Mouse (Mus musculus) forebrain, embryonic 16.5 days (tissue): Measurements from ENCODE around the gene Cd180. TPM values are rescaled to one million over a fixed set of nuclear protein-coding genes. Genes with fewer than 3 reads are reported as not detected.

ENCODE experiments used
- ATAC-seq: fragments of 200-750 bp; cut with Nextera tagmentation; 2 replicates; pipeline ENCODE4 v1.8.0; 2017; ENCODE audit warnings: mild to moderate bottlenecking, moderate library complexity
- H3K27ac ChIP-seq: fragments of 300-500 bp; sonication (generic); 2 replicates; pipeline ENCODE4 v1.5.1; 2014; ENCODE audit warnings: low read length, control low read depth
- H3K27me3 ChIP-seq: fragments of 300-500 bp; sonication (generic); replicated peaks from 2 replicates; pipeline ENCODE4 v1.6.1; 2014; ENCODE audit warnings: low read length; ENCODE audit not compliant: control insufficient read depth, insufficient read depth
- H3K36me3 ChIP-seq: fragments of 300-500 bp; sonication (generic); 2 replicates; pipeline ENCODE4 v1.6.1; 2014; ENCODE audit not compliant: control insufficient read depth, insufficient read depth
- H3K4me1 ChIP-seq: fragments of 300-500 bp; sonication (generic); replicated peaks from 2 replicates; pipeline ENCODE4 v1.6.1; 2014; ENCODE audit warnings: low read length; ENCODE audit not compliant: control insufficient read depth, insufficient read depth
- H3K4me2 ChIP-seq: fragments of 300-500 bp; sonication (generic); 2 replicates; pipeline ENCODE4 v1.6.1; 2014; ENCODE audit warnings: mild to moderate bottlenecking, low read length, control low read depth
- H3K4me3 ChIP-seq: fragments of 300-500 bp; sonication (generic); replicated peaks from 2 replicates; pipeline ENCODE4 v1.5.1; 2014; ENCODE audit warnings: mild to moderate bottlenecking, low read length, control low read depth
- H3K9ac ChIP-seq: fragments of 300-500 bp; sonication (generic); replicated peaks from 2 replicates; pipeline ENCODE4 v1.6.1; 2014; ENCODE audit warnings: low read depth, low read length, control low read depth
- H3K9me3 ChIP-seq: fragments of 300-500 bp; sonication (generic); 2 replicates; pipeline ENCODE4 v1.6.1; 2016; ENCODE audit warnings: low read length; ENCODE audit not compliant: control insufficient read depth
- WGBS: fragments of 180-500 bp; shearing (Covaris S2); extraction: QIAGEN DNeasy Blood & Tissue Kit; methylation state at CpG from one replicate; pipeline ENCODE4 v1.1.7; 2014; 5-methylcytosine and 5-hydroxymethylcytosine counted together
- polyA plus RNA-seq: library from polyadenylated mRNA; unstranded; fragments of >200 nt; fragmentation: Nextera tagmentation; extraction: Ambion mirVana; gene quantifications from 2 replicates; pipeline ENCODE4 v1.2.1, GENCODE M21; 2015

Gene Cd180
- polyA plus RNA-seq, 1 experiment from 2014 or later, result 0.23 TPM

DNA sequence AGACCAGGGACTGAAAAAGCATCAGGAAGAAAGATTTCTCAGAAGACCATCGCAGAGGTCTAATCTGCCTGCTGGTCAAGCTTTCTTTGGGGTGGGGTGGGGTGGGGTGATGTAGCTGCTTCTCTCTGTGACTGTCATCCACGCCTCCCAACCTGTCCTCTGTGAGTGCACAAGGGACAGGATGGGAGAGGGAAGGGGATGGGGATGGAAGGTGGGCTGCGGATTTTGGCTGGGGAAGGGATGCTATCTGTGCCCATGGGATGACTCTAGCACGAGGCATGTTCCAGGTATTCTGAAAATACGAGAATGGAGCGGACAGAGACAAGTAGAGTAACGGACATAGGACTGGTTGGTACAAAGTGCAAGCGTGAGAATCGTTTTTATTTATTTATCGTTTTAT, 68.8 kb downstream of the Cd180 start:
- Histone ChIP-seq H3K4me2 (no peak overlapping the region), H3K9ac (no peak overlapping the region), H3K36me3 (no peaks in the 10 kb centered on the region), H3K4me1 (no peaks in the 10 kb centered on the region), H3K9me3 (no peaks in the 10 kb centered on the region), H3K27ac (no peak overlapping the region), H3K27me3 (no peaks in the 10 kb centered on the region), H3K4me3 (no peak overlapping the region)
- 91% methylated on average over 10 of the region's 10 CpGs for WGBS
- no peak for ATAC-seq

GRCm38 (mm10) chr13:102764218-102764617, 70.9 kb downstream of the Cd180 start:
- Histone ChIP-seq H3K9ac (no peak overlapping the region), H3K4me1 (peaks cover 9% of the 10 kb centered on the region), H3K27me3 (no peaks in the 10 kb centered on the region), H3K4me3 (no peak overlapping the region), H3K4me2 (no peak overlapping the region), H3K9me3 (no peaks in the 10 kb centered on the region), H3K36me3 (no peaks in the 10 kb centered on the region), H3K27ac (no peak overlapping the region)
- ATAC-seq, result no peak
- WGBS, result 89% methylated on average over 1 of the region's 1 CpGs

DNA sequence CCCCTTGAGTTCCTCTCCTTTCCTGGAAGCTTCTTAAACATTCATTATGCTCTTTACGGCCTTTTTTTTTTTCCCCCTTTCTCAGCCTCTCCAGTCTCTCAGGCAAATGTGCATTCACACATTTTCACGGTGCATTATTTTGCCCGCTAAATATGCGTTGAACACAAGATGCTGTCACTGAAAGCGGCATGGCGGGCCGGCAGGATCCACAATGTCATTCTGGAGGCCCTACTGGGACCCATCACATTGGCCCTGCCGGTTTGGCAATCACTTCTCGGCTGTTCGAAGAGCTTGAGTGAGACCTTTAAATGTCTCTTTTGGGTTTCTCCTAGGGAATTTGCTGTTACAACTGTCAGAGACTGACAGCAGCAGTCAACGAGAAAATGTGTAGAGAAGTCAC, 71.9 kb downstream of the Cd180 start:
- WGBS, result 53% methylated on average over 11 of the region's 11 CpGs
- H3K4me2 ChIP-seq, result no peak overlapping the region

GRCm38 (mm10) chr13:102767110-102767509, 73.8 kb downstream of the Cd180 start:
- Histone ChIP-seq H3K36me3 (no peaks in the 10 kb centered on the region), H3K4me1 (peaks cover 11% of the 10 kb centered on the region), H3K27me3 (no peaks in the 10 kb centered on the region), H3K4me2 (no peak overlapping the region), H3K27ac (no peak overlapping the region), H3K4me3 (no peak overlapping the region), H3K9ac (no peak overlapping the region), H3K9me3 (no peaks in the 10 kb centered on the region)
- WGBS, result 68% methylated on average over 7 of the region's 7 CpGs
- ATAC-seq, result no peak

More for the DNA sequence above, 71.9 kb downstream of the Cd180 start:
- peak; percentile 44 for ATAC-seq
- peaks cover 11% of the 10 kb centered on the region for H3K4me1 ChIP-seq
- H3K4me3 ChIP-seq, result no peak overlapping the region
- H3K27ac ChIP-seq, result no peak overlapping the region
- H3K9ac ChIP-seq, result no peak overlapping the region
- H3K27me3 ChIP-seq, result no peaks in the 10 kb centered on the region
- H3K36me3 ChIP-seq, result no peaks in the 10 kb centered on the region
- H3K9me3 ChIP-seq, result no peaks in the 10 kb centered on the region

GRCm38 (mm10) chr13:102768512-102768911, 75.2 kb downstream of the Cd180 start:
- Histone ChIP-seq H3K27me3 (no peaks in the 10 kb centered on the region), H3K27ac (peak overlapping the region; percentile 51), H3K9ac (no peak overlapping the region), H3K4me1 (peaks cover 11% of the 10 kb centered on the region), H3K4me2 (no peak overlapping the region), H3K36me3 (no peaks in the 10 kb centered on the region), H3K4me3 (no peak overlapping the region), H3K9me3 (no peaks in the 10 kb centered on the region)
- ATAC-seq, result peak; percentile 61
- WGBS, result 46% methylated on average over 11 of the region's 11 CpGs

GRCm38 (mm10) chr13:102770194-102770593, 76.8 kb downstream of the Cd180 start:
- Histone ChIP-seq H3K9me3 (no peaks in the 10 kb centered on the region), H3K27ac (no peak overlapping the region), H3K27me3 (no peaks in the 10 kb centered on the region), H3K4me3 (no peak overlapping the region), H3K4me1 (peaks cover 11% of the 10 kb centered on the region), H3K36me3 (no peaks in the 10 kb centered on the region), H3K4me2 (no peak overlapping the region), H3K9ac (no peak overlapping the region)
- WGBS, result 74% methylated on average over 8 of the region's 8 CpGs
- ATAC-seq, result no peak

DNA sequence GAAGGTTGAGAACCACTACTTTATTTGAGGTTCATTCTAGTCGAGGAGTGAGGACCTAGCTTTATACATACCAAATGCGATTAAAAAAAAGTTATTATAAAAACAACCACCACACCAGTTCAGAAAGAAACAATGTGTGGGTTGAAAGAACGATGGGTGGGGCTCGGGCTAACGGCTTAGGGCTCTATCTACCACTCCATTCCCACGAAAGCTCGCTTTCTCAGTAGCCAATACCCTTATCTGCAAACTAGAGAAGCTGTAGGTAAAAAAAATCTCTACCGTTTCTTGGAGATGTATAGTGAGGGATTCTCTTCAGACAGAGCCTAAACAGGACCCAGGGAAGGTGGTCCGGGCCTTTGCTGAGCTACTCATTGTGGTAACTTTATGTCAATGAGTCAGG, 79.8 kb downstream of the Cd180 start:
- Histone ChIP-seq H3K4me1 (peaks cover 10% of the 10 kb centered on the region), H3K9ac (no peak overlapping the region), H3K27me3 (no peaks in the 10 kb centered on the region), H3K4me3 (no peak overlapping the region), H3K9me3 (no peaks in the 10 kb centered on the region), H3K27ac (no peak overlapping the region), H3K36me3 (no peaks in the 10 kb centered on the region), H3K4me2 (no peak overlapping the region)
- WGBS, result 90% methylated on average over 9 of the region's 9 CpGs
- ATAC-seq, result no peak

DNA sequence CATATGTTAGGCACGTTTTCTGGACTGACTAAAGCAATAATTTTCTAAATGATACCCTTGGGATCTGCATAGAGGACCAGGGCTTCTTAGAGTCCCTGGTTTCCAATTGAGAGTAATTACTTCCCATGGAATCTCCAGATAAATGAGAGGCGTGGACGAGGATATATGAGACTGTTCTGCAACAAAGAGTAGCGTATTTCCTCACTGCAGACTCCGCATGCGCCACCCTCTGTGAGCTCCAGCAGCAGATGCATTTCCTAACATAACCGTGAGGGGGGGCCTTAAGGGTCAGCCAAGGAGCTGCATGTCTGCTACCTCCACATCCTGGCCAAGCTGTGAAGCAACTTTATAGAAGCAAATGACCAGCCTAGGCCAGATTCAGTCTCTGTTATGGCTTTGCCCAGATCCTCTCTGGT, 81.4 kb downstream of the Cd180 start:
- no peak overlapping the region for H3K4me2 ChIP-seq
- no peak overlapping the region for H3K4me3 ChIP-seq
- no peaks in the 10 kb centered on the region for H3K36me3 ChIP-seq
- H3K4me1 ChIP-seq, result no peaks in the 10 kb centered on the region
- no peaks in the 10 kb centered on the region for H3K27me3 ChIP-seq
- no peak overlapping the region for H3K27ac ChIP-seq
- no peaks in the 10 kb centered on the region for H3K9me3 ChIP-seq
- peak; percentile 83 for ATAC-seq
- H3K9ac ChIP-seq, result no peak overlapping the region
- 54% methylated on average over 7 of the region's 7 CpGs for WGBS

GRCm38 (mm10) chr13:102775506-102775905, 82.1 kb downstream of the Cd180 start:
- no peaks in the 10 kb centered on the region for H3K9me3 ChIP-seq
- no peak for ATAC-seq
- no peaks in the 10 kb centered on the region for H3K36me3 ChIP-seq
- H3K27ac ChIP-seq, result no peak overlapping the region
- no peak overlapping the region for H3K4me2 ChIP-seq
- H3K27me3 ChIP-seq, result no peaks in the 10 kb centered on the region
- H3K4me3 ChIP-seq, result no peak overlapping the region
- no peaks in the 10 kb centered on the region for H3K4me1 ChIP-seq
- no peak overlapping the region for H3K9ac ChIP-seq
- WGBS, result 81% methylated on average over 6 of the region's 6 CpGs

GRCm38 (mm10) chr13:102778859-102779258, 85.5 kb downstream of the Cd180 start:
- Histone ChIP-seq H3K9ac (no peak overlapping the region), H3K4me2 (no peak overlapping the region), H3K4me3 (no peak overlapping the region), H3K36me3 (no peaks in the 10 kb centered on the region), H3K27me3 (no peaks in the 10 kb centered on the region), H3K4me1 (peaks cover 3% of the 10 kb centered on the region; the same call in 1 of the 2 replicates), H3K9me3 (no peaks in the 10 kb centered on the region), H3K27ac (no peak overlapping the region)
- 95% methylated on average over 3 of the region's 3 CpGs for WGBS
- ATAC-seq, result no peak
